Mouse (Mus musculus) liver, postnatal 0 days (tissue): Measurements from ENCODE around the gene Trim25. TPM values are rescaled to one million over a fixed set of nuclear protein-coding genes. Genes with fewer than 3 reads are reported as not detected.

ENCODE experiments used
- ATAC-seq: fragments of 200-750 bp; cut with Nextera tagmentation; 2 replicates; pipeline ENCODE4 v1.8.0; 2017; ENCODE audit warnings: mild to moderate bottlenecking, moderate library complexity
- DNase-seq: peaks from one replicate; pipeline ENCODE4 v3.0.0-alpha.2; 2016
- H3K27ac ChIP-seq: fragments of 300-500 bp; sonication (generic); 2 replicates; pipeline ENCODE4 v1.5.1; 2014; ENCODE audit warnings: antibody characterized with exemption, moderate library complexity, mild to moderate bottlenecking, low read depth
- H3K27me3 ChIP-seq: fragments of 300-500 bp; sonication (generic); 2 replicates; pipeline ENCODE4 v1.6.1; 2014; ENCODE audit warnings: low read length, control low read depth, mixed read lengths; ENCODE audit not compliant: insufficient read depth
- H3K36me3 ChIP-seq: fragments of 300-500 bp; sonication (generic); replicated peaks from 2 replicates; pipeline ENCODE4 v1.6.1; 2014; ENCODE audit warnings: mild to moderate bottlenecking, control low read depth, low read length, moderate library complexity, mixed read lengths; ENCODE audit not compliant: insufficient read depth
- H3K4me1 ChIP-seq: fragments of 300-500 bp; sonication (generic); 2 replicates; pipeline ENCODE4 v1.6.1; 2014; ENCODE audit warnings: antibody characterized with exemption, mild to moderate bottlenecking, control low read depth; ENCODE audit not compliant: insufficient read depth
- H3K4me2 ChIP-seq: fragments of 300-500 bp; sonication (generic); 2 replicates; pipeline ENCODE4 v1.6.1; 2014; ENCODE audit warnings: low read depth, mild to moderate bottlenecking, low read length, moderate library complexity, mixed read lengths
- H3K4me3 ChIP-seq: fragments of 300-500 bp; sonication (generic); 2 replicates; pipeline ENCODE4 v1.5.1; 2014; ENCODE audit warnings: low read depth, low read length
- H3K9ac ChIP-seq: fragments of 300-500 bp; sonication (generic); replicated peaks from 2 replicates; pipeline ENCODE4 v1.6.1; 2014; ENCODE audit warnings: mild to moderate bottlenecking, moderate library complexity
- H3K9me3 ChIP-seq: fragments of 300-500 bp; sonication (generic); 2 replicates; pipeline ENCODE4 v1.6.1; 2016; ENCODE audit warnings: mild to moderate bottlenecking, control low read depth, low read length, mixed read lengths
- CTCF ChIP-seq: sonication (generic); IDR thresholded peaks from 2 replicates; pipeline ENCODE4 v1.5.1; 2016; ENCODE audit warnings: antibody characterized with exemption, low read depth
- EP300 ChIP-seq: IDR thresholded peaks from 2 replicates; pipeline ENCODE4 v1.6.1; 2016; ENCODE audit warnings: antibody characterized with exemption, low read depth, mild to moderate bottlenecking
- WGBS: fragments of 180-500 bp; shearing (Covaris S2); extraction: QIAGEN DNeasy Blood & Tissue Kit; methylation state at CpG from one replicate; pipeline ENCODE4 v1.1.7; 2014; ENCODE audit not compliant: insufficient replicate concordance; 5-methylcytosine and 5-hydroxymethylcytosine counted together
- polyA plus RNA-seq: library from polyadenylated mRNA; unstranded; fragments of >200 nt; fragmentation: Nextera tagmentation; extraction: Ambion mirVana; gene quantifications from 2 replicates; pipeline ENCODE4 v1.2.1, GENCODE M21; 2015

Trim25 gene
- polyA plus RNA-seq, 1 experiment from 2014 or later, result 20.4 TPM

DNA sequence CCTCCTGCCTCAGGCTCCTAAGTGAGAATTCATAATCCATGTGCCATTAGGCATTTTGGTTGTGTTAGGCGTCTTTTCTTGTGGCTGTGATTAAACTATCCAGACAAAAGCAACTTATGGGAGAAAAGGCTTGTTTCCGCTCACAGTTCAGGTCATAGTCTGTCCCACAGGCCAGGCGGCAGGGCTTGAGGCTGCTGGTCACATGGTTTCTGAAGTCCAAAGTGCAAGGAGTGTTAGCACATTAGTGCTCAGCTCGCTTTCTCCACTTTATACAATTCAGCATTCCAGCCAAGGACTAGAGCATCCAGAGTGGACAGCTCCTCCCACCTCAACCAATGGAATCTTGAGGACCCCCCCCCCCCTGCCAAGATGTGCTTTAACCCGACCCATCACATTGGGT is 13.1 kb downstream of the Trim25 start:
- H3K4me1 ChIP-seq, result peaks cover 21% of the 10 kb centered on the region
- H3K4me2 ChIP-seq, result no peak overlapping the region
- TF ChIP-seq EP300 (no peak), CTCF (no peak)
- H3K27me3 ChIP-seq, result no peaks in the 10 kb centered on the region
- 72% methylated on average over 5 of the region's 5 CpGs for WGBS
- H3K36me3 ChIP-seq, result peaks cover 98% of the 10 kb centered on the region
- no peak overlapping the region for H3K9ac ChIP-seq
- no peaks in the 10 kb centered on the region for H3K9me3 ChIP-seq
- ATAC-seq (peak; percentile 48), DNase-seq (no peak)
- H3K27ac ChIP-seq, result peak overlapping the region; percentile 37; the same call in 1 of the 2 replicates
- H3K4me3 ChIP-seq, result no peak overlapping the region

DNA sequence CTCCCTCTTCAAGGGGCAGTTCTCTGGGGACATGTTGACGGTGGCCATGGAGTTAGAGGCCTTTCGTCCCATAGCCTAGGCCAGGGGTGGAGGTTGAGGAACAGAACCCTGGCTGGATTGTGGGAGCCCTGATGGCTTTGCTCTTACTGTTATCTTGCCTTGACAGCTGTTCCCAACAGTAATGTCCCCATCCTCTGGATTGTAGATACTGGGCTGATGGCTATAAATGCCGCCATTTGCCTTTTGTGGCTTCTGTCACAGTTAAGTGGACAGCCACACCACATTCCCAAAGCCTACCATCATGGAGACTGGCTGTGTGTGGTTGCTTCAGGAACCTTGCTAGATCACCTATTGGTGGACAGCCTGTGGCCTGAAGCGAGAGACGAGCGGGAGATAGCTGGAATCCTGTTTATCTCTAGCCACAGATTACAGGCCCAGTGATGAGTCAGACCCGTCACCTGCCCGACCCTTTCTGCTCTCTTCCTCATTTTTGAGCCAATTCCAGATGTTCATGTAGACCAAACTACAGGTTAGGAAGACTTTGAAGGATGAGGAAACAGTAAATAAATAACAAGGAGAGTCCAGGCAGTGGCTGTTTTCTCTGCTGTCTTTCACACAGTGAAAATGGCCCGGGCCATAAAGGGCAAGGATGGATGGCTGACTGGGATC is 18.5 kb downstream of the Trim25 start:
- peak overlapping the region; percentile 44 for H3K4me2 ChIP-seq
- DNase-seq (no peak), ATAC-seq (peak; percentile 82)
- WGBS, result 59% methylated on average over 9 of the region's 9 CpGs
- no peak overlapping the region for H3K9ac ChIP-seq
- TF ChIP-seq EP300, result peak; percentile 95
- no peak for TF ChIP-seq CTCF
- peak overlapping the region; percentile 52 for H3K27ac ChIP-seq
- no peaks in the 10 kb centered on the region for H3K27me3 ChIP-seq
- no peaks in the 10 kb centered on the region for H3K9me3 ChIP-seq
- H3K4me3 ChIP-seq, result no peak overlapping the region
- H3K36me3 ChIP-seq, result peaks cover 80% of the 10 kb centered on the region
- H3K4me1 ChIP-seq, result peaks cover 36% of the 10 kb centered on the region

DNA sequence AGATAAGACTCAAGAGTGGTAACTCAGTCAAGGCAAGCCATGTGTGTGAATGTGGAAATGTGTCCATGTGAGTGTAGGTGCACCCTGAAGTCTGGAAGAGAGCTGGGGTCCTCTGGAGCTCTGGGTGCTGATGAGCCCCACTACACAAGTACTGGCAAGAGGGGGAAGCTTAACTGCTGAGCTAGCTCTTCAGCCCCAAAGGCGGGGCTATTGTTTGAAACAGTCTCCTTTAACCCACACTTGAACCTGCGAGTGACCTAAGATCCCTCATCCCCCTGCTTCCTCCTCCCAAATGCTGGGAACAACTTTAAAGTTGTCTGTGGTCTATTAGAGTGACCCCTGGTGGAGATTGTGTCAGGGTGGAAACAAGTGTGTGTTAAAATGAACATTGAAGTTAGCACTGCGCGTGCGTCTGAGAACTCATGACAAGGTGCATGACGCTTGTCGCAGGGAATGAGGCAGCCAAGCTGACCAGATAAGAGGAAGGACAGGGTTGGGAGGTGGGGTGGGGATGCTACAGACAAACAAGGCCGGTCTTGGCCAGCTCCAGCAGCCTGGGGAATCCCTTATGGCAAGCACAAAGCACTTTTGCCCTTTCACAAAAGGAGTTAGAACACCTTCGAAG is 21.6 kb downstream of the Trim25 start:
- H3K27ac ChIP-seq, result peak overlapping the region; percentile 44
- H3K4me1 ChIP-seq, result peaks cover 54% of the 10 kb centered on the region
- peaks cover 49% of the 10 kb centered on the region for H3K36me3 ChIP-seq
- no peak for DNase-seq
- TF ChIP-seq EP300 (no peak), CTCF (peak; percentile 65)
- no peak overlapping the region for H3K9ac ChIP-seq
- 66% methylated on average over 9 of the region's 9 CpGs for WGBS
- peak; percentile 4; the same call in 1 of the 2 replicates for ATAC-seq
- no peaks in the 10 kb centered on the region for H3K9me3 ChIP-seq
- no peaks in the 10 kb centered on the region for H3K27me3 ChIP-seq
- H3K4me2 ChIP-seq, result no peak overlapping the region
- no peak overlapping the region for H3K4me3 ChIP-seq

DNA sequence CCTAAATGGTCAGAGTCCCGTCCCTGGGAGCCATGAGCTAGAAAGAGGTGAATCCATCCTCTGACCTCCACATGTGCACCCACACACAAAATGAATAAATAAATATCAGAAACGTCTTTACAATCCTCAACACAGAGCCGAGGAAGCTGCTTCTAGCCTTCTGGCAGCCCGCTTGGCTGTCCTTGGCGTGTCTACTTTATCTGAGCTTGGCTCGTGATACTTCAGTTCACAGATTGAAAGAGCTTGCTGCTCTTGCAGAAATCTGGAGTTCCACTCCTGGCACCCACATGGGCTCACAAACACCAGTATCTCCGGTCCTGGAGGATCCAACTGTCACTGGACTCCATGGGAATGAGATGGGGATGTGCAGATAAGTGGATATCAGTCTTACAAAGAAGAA is 22.5 kb downstream of the Trim25 start:
- ATAC-seq, result no peak
- DNase-seq, result no peak
- WGBS, result 62% methylated on average over 7 of the region's 7 CpGs

DNA sequence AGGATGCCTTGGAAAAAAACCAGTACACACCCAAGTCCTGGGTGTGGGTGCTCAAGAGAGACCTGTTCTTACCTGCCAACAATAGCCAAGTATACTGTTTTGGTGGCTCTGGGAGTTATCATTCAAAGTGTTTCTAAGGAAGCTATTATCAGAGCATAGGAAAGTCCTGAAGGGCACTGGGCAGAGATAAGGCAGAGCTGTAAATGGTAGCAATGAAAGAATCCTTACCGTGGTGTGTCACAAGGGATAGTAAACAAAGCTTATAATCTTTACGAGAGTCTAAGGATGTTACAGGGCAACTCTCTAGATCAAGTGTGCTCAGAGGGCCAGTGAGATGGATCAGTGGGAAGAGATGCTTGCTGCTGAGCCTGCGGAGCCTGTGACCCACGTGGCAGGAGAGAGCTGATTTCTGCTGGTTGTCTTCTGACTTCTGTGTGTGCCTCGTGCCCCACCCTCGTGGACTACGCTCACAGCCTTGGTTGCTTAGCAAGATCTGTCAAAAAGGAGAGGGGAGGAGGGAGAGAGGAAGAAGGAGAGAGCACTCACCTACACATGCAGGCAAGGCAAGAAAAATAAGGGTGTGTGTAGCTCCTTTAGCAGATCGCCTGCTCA is 23.1 kb downstream of the Trim25 start:
- H3K9ac ChIP-seq, result no peak overlapping the region
- H3K9me3 ChIP-seq, result no peaks in the 10 kb centered on the region
- DNase-seq, result no peak
- no peak overlapping the region for H3K4me3 ChIP-seq
- H3K27ac ChIP-seq, result peak overlapping the region; percentile 50; the same call in 1 of the 2 replicates
- no peak overlapping the region for H3K4me2 ChIP-seq
- H3K4me1 ChIP-seq, result peaks cover 47% of the 10 kb centered on the region
- no peak for ATAC-seq
- WGBS, result 41% methylated on average over 8 of the region's 8 CpGs
- no peaks in the 10 kb centered on the region for H3K27me3 ChIP-seq
- peaks cover 34% of the 10 kb centered on the region for H3K36me3 ChIP-seq
- TF ChIP-seq EP300 (0 out of 2 replicates have a peak, but pooled peaks have one; percentile 21), CTCF (no peak)

More for the DNA sequence above, 22.5 kb downstream of the Trim25 start:
- H3K36me3 ChIP-seq, result peaks cover 40% of the 10 kb centered on the region
- no peaks in the 10 kb centered on the region for H3K9me3 ChIP-seq
- no peak overlapping the region for H3K4me3 ChIP-seq
- H3K27ac ChIP-seq, result 0 out of 2 replicates have a peak overlapping the region, but pooled peaks have one; percentile 50
- H3K4me1 ChIP-seq, result peaks cover 53% of the 10 kb centered on the region
- H3K9ac ChIP-seq, result no peak overlapping the region
- H3K4me2 ChIP-seq, result no peak overlapping the region
- H3K27me3 ChIP-seq, result no peaks in the 10 kb centered on the region
- TF ChIP-seq EP300 (no peak), CTCF (no peak)

DNA sequence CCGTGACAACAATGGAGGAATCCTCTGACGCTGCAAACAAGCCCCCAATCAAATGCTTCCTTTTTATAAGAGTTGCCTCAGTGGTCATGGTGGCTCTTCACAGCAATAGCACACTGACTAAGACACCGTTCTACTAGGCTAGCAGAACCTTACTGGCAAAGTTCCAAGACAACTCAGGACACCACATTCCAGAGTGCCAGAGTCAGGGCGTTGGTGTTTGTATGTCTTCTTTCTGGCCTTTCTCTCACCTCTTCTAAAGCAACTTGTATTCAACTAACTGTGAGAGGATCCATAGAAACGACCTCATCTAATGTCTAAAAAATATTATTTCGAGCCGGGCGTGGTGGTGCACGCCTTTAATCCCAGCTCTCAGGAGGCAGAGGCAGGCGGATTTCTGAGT is 24.3 kb downstream of the Trim25 start:
- Histone ChIP-seq H3K9me3 (no peaks in the 10 kb centered on the region), H3K4me2 (no peak overlapping the region), H3K27ac (peak overlapping the region; percentile 97), H3K9ac (no peak overlapping the region), H3K36me3 (peaks cover 26% of the 10 kb centered on the region), H3K4me3 (no peak overlapping the region), H3K4me1 (peaks cover 47% of the 10 kb centered on the region), H3K27me3 (no peaks in the 10 kb centered on the region)
- no peak for ATAC-seq
- DNase-seq, result no peak
- TF ChIP-seq EP300 (no peak), CTCF (no peak)
- 68% methylated on average over 10 of the region's 10 CpGs for WGBS
